Mouse (Mus musculus) skeletal muscle tissue, adult 2 months (tissue): Measurements from ENCODE around the gene Phf11a.
A peak's percentile ranks its signal among the peaks of the same experiment; 100 is the strongest.
"Not testable (repeated sequence)": the region's sequence is repeated elsewhere in the genome, so short reads cannot be mapped to it uniquely, and the experiment has no call there.

Source experiments
- DNase-seq: peaks from one replicate; pipeline ENCODE4 v3.0.0-alpha.2; 2012; ENCODE audit warnings: low read depth, low spot score

Gene Phf11a

GRCm38 (mm10) chr14:59297391-59297790 lies at the start of gene Phf11a:
Phf11a (minus strand) TSS chr14:59297522.
- peak; percentile 2 for DNase-seq

- DNase-seq: peak; percentile 3
Observed at GRCm38 (mm10) chr14:59341189-59341588, 43.9 kb upstream of the Phf11a start, which contains the start of gene Phf11b. Phf11b (minus strand) TSS chr14:59341351.

GRCm38 (mm10) chr14:59339541-59339940 lies 42.2 kb upstream of the Phf11a start:
- DNase-seq: no peak

GRCm38 (mm10) chr14:59336056-59336455 lies 38.7 kb upstream of the Phf11a start:
- DNase-seq: not testable (repeated sequence)

- DNase-seq: not testable (repeated sequence)
Observed at GRCm38 (mm10) chr14:59330499-59330898, 33.2 kb upstream of the Phf11a start.

- DNase-seq: not testable (repeated sequence)
Observed at GRCm38 (mm10) chr14:59319970-59320369, 22.6 kb upstream of the Phf11a start.

GRCm38 (mm10) chr14:59319036-59319435 lies 21.7 kb upstream of the Phf11a start:
- DNase-seq: not testable (repeated sequence)

GRCm38 (mm10) chr14:59291769-59292168 lies 5.6 kb downstream of the Phf11a start:
- DNase-seq: not testable (repeated sequence)

- not testable (repeated sequence) for DNase-seq
Observed at GRCm38 (mm10) chr14:59274961-59275360, 22.4 kb downstream of the Phf11a start.

GRCm38 (mm10) chr14:59260056-59260455 lies 37.3 kb downstream of the Phf11a start, which contains the start of gene Gm6904:
Gm6904 (minus strand) TSS chr14:59260216.
- DNase-seq: peak; percentile 34

GRCm38 (mm10) chr14:59255861-59256260 lies 41.5 kb downstream of the Phf11a start:
- not testable (repeated sequence) for DNase-seq

- not testable (repeated sequence) for DNase-seq
Observed at GRCm38 (mm10) chr14:59250350-59250749, 47.0 kb downstream of the Phf11a start.

- DNase-seq: no peak
Observed at GRCm38 (mm10) chr14:59233635-59234034, 63.7 kb downstream of the Phf11a start.

- DNase-seq: peak; percentile 20
Observed at GRCm38 (mm10) chr14:59232003-59232402, 65.3 kb downstream of the Phf11a start.

- DNase-seq: no peak
Observed at GRCm38 (mm10) chr14:59230331-59230966, 66.9 kb downstream of the Phf11a start.

GRCm38 (mm10) chr14:59229822-59230221 lies 67.5 kb downstream of the Phf11a start:
- DNase-seq: no peak
